Mouse (Mus musculus) bone marrow macrophage, adult 2 months (primary cell): Measurements from ENCODE around the gene Soat1.

Source experiments
- CTCF ChIP-seq: IDR thresholded peaks from 2 replicates; pipeline ENCODE4 v1.5.1; 2012; ENCODE audit warnings: low read depth, mild to moderate bottlenecking, low read length, moderate library complexity
- POLR2A ChIP-seq: IDR thresholded peaks from 2 replicates; pipeline ENCODE4 v1.6.1; 2012; ENCODE audit warnings: mild to moderate bottlenecking, low read depth, low read length, borderline replicate concordance

GRCm38 (mm10) chr1:156381217-156381616, 92.9 kb downstream of the Soat1 start:
- TF ChIP-seq POLR2A (no peak), CTCF (no peak)
